Comparison of ENCODE assay signal across 9 mouse cellular contexts in genomic region chr1:73966411-73967238, GRCm38 (mm10).
DNase-seq lines count a peak whose midpoint lies in the region; ATAC-seq lines count a peak whose summit lies in the region.
"Had no signal": no experiment of that assay in that cellular context is flagged by ENCODE, and none has a peak within 500 bp of the region (broad histone marks: within the 10 kb centered on the region; RNA-seq: fewer than 3 reads in every experiment).

No protein-coding gene starts in this region.

- H3K9ac ChIP-seq in heart, embryonic 13.5 days: 0 out of 2 replicates have a peak overlapping the region, but pooled peaks have one; percentile 24
- no peak overlapping the region for H3K9ac ChIP-seq in midbrain, embryonic 15.5 days

- peaks cover 25% of the 10 kb centered on the region for H3K36me3 ChIP-seq in heart, embryonic 13.5 days
- H3K36me3 ChIP-seq in midbrain, embryonic 15.5 days (replicated peaks): no peaks in the 10 kb centered on the region

- no peaks in the 10 kb centered on the region for H3K9me3 ChIP-seq in heart, embryonic 13.5 days
- H3K9me3 ChIP-seq in midbrain, embryonic 15.5 days: no peaks in the 10 kb centered on the region

- DNase-seq in 416B (ENCODE audit: low read depth) (peak; percentile 9), R1 (ENCODE audit: low read depth, low spot score) (peak; percentile 82)
- peak; percentile 80 to 88 for DNase-seq in kidney, postnatal 36 days
- no peak for DNase-seq in B cell, adult 2 months
- DNase-seq in left cerebral cortex, postnatal 14 days (ENCODE audit: low spot score in 2 of 2): no peak

- H3K4me1 ChIP-seq in heart, embryonic 13.5 days: peaks cover 91% of the 10 kb centered on the region
- H3K4me1 ChIP-seq in midbrain, embryonic 15.5 days: peaks cover 37% of the 10 kb centered on the region

- no peaks in the 10 kb centered on the region for H3K27me3 ChIP-seq in heart, embryonic 13.5 days (replicated peaks)
- no peaks in the 10 kb centered on the region for H3K27me3 ChIP-seq in midbrain, embryonic 15.5 days (replicated peaks)

- peak overlapping the region; percentile 51 for H3K27ac ChIP-seq in heart, embryonic 13.5 days (replicated peaks)
- no peak overlapping the region for H3K27ac ChIP-seq in midbrain, embryonic 15.5 days
- H3K27ac ChIP-seq: left cerebral cortex, adult 2 months had no signal

- WGBS in heart, embryonic 13.5 days: 60% methylated on average over 12 of the region's 12 CpGs
- 75% methylated on average over 12 of the region's 12 CpGs for WGBS in midbrain, embryonic 15.5 days

- ATAC-seq in heart, embryonic 13.5 days (ENCODE audit: extremely low read depth, insufficient number of reproducible peaks, low FRiP score, low TSS enrichment): no peak
- ATAC-seq in midbrain, embryonic 15.5 days (replicated peaks): no peak
- no peak for ATAC-seq in megakaryocyte, adult 5-6 weeks (ENCODE audit: poor library complexity, severe bottlenecking)

- intact Hi-C loops in left cerebral cortex, postnatal 14 days (cut with DNase I): no loop called here

- no peak overlapping the region for H3K4me2 ChIP-seq in heart, embryonic 13.5 days
- H3K4me2 ChIP-seq in midbrain, embryonic 15.5 days: no peak overlapping the region

- no peak overlapping the region for H3K4me3 ChIP-seq in heart, embryonic 13.5 days
- no peak overlapping the region for H3K4me3 ChIP-seq in midbrain, embryonic 15.5 days
- H3K4me3 ChIP-seq: left cerebral cortex, adult 2 months had no signal

Comparison
In these comparisons a context has a peak if more than half of its experiments do, and no peak if none do; other contexts are left out.
1. DNase-seq: peak in 416B (single experiment), R1 (single experiment) and kidney, postnatal 36 days (2 of 2); none in B cell, adult 2 months (0 of 2) and left cerebral cortex, postnatal 14 days (0 of 2).